Mouse (Mus musculus) kidney, embryonic 14.5 days (tissue): ENCODE results near the gene Lgr6. TPM values are rescaled to one million over a fixed set of nuclear protein-coding genes. Genes with fewer than 3 reads are reported as not detected.
A peak's percentile ranks its signal among the peaks of the same experiment; 100 is the strongest.

Source experiments
- ATAC-seq: fragments of 200-750 bp; cut with Nextera tagmentation; 2 replicates; pipeline ENCODE4 v1.8.0; 2017; ENCODE audit warnings: moderate number of reproducible peaks, mild to moderate bottlenecking, moderate TSS enrichment, moderate library complexity; ENCODE audit not compliant: low FRiP score, low TSS enrichment
- H3K27ac ChIP-seq: fragments of 300-500 bp; sonication (generic); 2 replicates; pipeline ENCODE4 v1.5.1; 2014; ENCODE audit warnings: low read depth, mild to moderate bottlenecking, low read length, moderate library complexity, mixed read lengths
- H3K27me3 ChIP-seq: fragments of 300-500 bp; sonication (generic); 2 replicates; pipeline ENCODE4 v1.6.1; 2014; ENCODE audit warnings: mild to moderate bottlenecking, low read length; ENCODE audit not compliant: control insufficient read depth, insufficient read depth
- H3K36me3 ChIP-seq: fragments of 300-500 bp; sonication (generic); 2 replicates; pipeline ENCODE4 v1.6.1; 2014; ENCODE audit warnings: low read length, mixed read lengths; ENCODE audit not compliant: control insufficient read depth, insufficient read depth
- H3K4me1 ChIP-seq: fragments of 300-500 bp; sonication (generic); 2 replicates; pipeline ENCODE4 v1.6.1; 2014; ENCODE audit warnings: low read length, mixed read lengths; ENCODE audit not compliant: control insufficient read depth, insufficient read depth
- H3K4me2 ChIP-seq: fragments of 300-500 bp; sonication (generic); replicated peaks from 2 replicates; pipeline ENCODE4 v1.6.1; 2014; ENCODE audit warnings: low read depth, mild to moderate bottlenecking, low read length
- H3K4me3 ChIP-seq: fragments of 300-500 bp; sonication (generic); 2 replicates; pipeline ENCODE4 v1.5.1; 2014; ENCODE audit warnings: mild to moderate bottlenecking, low read length
- H3K9ac ChIP-seq: fragments of 300-500 bp; sonication (generic); 2 replicates; pipeline ENCODE4 v1.6.1; 2014; ENCODE audit warnings: low read depth, mild to moderate bottlenecking, low read length, moderate library complexity
- H3K9me3 ChIP-seq: fragments of 300-500 bp; sonication (generic); 2 replicates; pipeline ENCODE4 v1.6.1; 2016; ENCODE audit warnings: low read length; ENCODE audit not compliant: control insufficient read depth
- WGBS: fragments of 180-500 bp; shearing (Covaris S2); extraction: QIAGEN DNeasy Blood & Tissue Kit; methylation state at CpG from one replicate; pipeline ENCODE4 v1.1.7; 2014; 5-methylcytosine and 5-hydroxymethylcytosine counted together
- polyA plus RNA-seq: library from polyadenylated mRNA; unstranded; fragments of >200 nt; fragmentation: Nextera tagmentation; extraction: Ambion mirVana; gene quantifications from 2 replicates; pipeline ENCODE4 v1.2.1, GENCODE M21; 2014

Gene Lgr6
- 0.66 and 0.81 TPM in 2 replicates for polyA plus RNA-seq

DNA sequence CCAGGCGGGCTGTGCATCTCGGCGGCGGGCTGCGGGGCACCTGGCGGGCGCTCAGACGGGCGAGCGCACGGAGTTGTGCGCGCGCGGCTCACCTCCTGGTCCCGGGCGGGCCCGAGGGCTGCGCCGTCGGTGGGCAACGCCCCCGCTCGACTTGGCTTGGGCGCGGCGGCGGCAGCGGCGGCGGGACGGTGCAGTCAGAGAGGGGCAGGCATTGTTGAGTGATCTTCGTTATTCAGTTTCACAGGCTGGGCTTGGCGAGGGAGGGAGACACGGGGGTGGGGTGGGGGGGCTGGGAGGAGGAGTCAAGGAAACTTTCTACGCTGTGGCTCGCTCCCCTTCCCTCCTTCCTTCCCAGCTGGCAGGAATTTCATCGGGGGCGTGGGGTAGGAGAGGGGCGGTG lies at the start of gene Lgr6:
Gene Lgr6, minus strand, starts transcription at position 153 of the 400 bp plus-strand sequence.
- H3K4me1 ChIP-seq, result 0 out of 2 replicates have a peak, but pooled peaks cover 6% of the 10 kb centered on the region
- peak within 1 kb of the TSS; percentile 41 for H3K4me3 ChIP-seq
- peak within 1 kb of the TSS; percentile 61 for H3K4me2 ChIP-seq
- H3K27me3 ChIP-seq, result peaks cover 45% of the 10 kb centered on the region
- ATAC-seq, result peak; percentile 37; the same call in 1 of the 2 replicates
- 0% methylated on average over 24 of the region's 40 CpGs for WGBS
- no peaks in the 10 kb centered on the region for H3K9me3 ChIP-seq
- peak within 1 kb of the TSS; percentile 4; the same call in 1 of the 2 replicates for H3K9ac ChIP-seq
- H3K27ac ChIP-seq, result no peak within 1 kb of the TSS
- no peaks in the 10 kb centered on the region for H3K36me3 ChIP-seq

DNA sequence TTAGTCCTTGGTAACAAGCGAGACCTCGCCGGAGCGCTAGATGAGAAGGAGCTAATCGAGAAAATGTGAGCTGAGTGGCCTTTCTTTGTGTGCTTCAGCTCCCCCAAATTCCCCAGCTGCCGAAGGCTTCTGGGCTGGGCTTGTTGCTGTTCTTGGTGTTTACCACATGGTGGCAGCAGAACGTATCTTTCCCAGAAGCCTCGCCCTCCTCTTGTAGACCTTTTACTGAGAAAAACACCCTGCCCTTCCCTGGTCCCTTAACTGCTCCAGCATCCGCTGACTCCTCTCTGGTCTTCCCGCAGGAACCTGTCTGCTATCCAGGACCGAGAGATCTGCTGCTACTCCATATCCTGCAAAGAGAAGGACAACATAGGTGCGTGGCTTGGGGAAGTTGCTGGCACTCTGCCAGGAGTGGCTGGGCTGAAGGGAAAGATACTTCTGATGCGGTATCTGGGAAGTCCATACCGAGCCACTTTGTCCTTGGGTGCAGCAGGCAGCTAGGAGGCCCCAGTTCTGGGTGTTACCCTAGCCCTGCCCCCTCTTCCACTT lies 49.4 kb upstream of the Lgr6 start:
- no peaks in the 10 kb centered on the region for H3K27me3 ChIP-seq
- H3K9ac ChIP-seq, result peak overlapping the region; percentile 44

DNA sequence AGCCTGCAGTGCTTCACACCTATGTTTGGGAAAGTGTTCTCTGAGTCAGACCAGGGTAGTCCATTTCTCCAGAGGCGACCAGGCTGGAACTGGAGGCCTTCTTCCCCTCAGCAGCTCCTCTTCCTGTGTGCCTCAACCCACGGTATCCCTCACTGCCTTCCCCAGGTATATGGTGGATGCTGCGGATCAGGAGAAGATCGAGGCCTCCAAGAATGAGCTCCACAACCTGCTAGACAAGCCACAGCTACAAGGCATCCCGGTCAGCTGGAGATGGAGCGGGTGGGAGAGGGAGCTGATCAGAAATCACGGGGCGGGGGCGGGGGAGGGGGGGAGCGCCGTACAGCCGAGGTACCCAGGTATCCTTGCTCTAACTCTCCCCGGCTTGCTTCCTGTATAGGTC lies 48.9 kb upstream of the Lgr6 start:
- ATAC-seq, result peak; percentile 41; the same call in 1 of the 2 replicates
- Histone ChIP-seq H3K9me3 (no peaks in the 10 kb centered on the region), H3K36me3 (peaks cover 19% of the 10 kb centered on the region), H3K4me1 (peaks cover 5% of the 10 kb centered on the region; the same call in 1 of the 2 replicates), H3K9ac (peak overlapping the region; percentile 44), H3K27ac (peak overlapping the region; percentile 38), H3K4me3 (peak overlapping the region; percentile 15; the same call in 1 of the 2 replicates), H3K4me2 (peak overlapping the region; percentile 49), H3K27me3 (no peaks in the 10 kb centered on the region)
- WGBS, result 20% methylated on average over 13 of the region's 13 CpGs

More for the DNA sequence above, 49.4 kb upstream of the Lgr6 start:
- WGBS, result 3% methylated on average over 14 of the region's 14 CpGs
- peaks cover 19% of the 10 kb centered on the region for H3K36me3 ChIP-seq
- peak overlapping the region; percentile 15; the same call in 1 of the 2 replicates for H3K4me3 ChIP-seq
- peak; percentile 70 for ATAC-seq
- H3K27ac ChIP-seq, result peak overlapping the region; percentile 38; the same call in 1 of the 2 replicates
- H3K4me1 ChIP-seq, result peaks cover 5% of the 10 kb centered on the region; the same call in 1 of the 2 replicates
- H3K4me2 ChIP-seq, result peak overlapping the region; percentile 49
- no peaks in the 10 kb centered on the region for H3K9me3 ChIP-seq

GRCm38 (mm10) chr1:135148996-135149395 lies 43.9 kb upstream of the Lgr6 start:
- H3K4me1 ChIP-seq, result peaks cover 12% of the 10 kb centered on the region; the same call in 1 of the 2 replicates
- H3K9ac ChIP-seq, result no peak overlapping the region
- H3K4me3 ChIP-seq, result no peak overlapping the region
- no peaks in the 10 kb centered on the region for H3K9me3 ChIP-seq
- H3K36me3 ChIP-seq, result no peaks in the 10 kb centered on the region
- 72% methylated on average over 5 of the region's 5 CpGs for WGBS
- H3K27me3 ChIP-seq, result no peaks in the 10 kb centered on the region
- ATAC-seq, result no peak
- H3K4me2 ChIP-seq, result no peak overlapping the region
- H3K27ac ChIP-seq, result no peak overlapping the region

- H3K4me2 ChIP-seq, result peak overlapping the region; percentile 84
- no peak for ATAC-seq
- 72% methylated on average over 4 of the region's 4 CpGs for WGBS
Observed at GRCm38 (mm10) chr1:135148476-135148875, 43.4 kb upstream of the Lgr6 start.

DNA sequence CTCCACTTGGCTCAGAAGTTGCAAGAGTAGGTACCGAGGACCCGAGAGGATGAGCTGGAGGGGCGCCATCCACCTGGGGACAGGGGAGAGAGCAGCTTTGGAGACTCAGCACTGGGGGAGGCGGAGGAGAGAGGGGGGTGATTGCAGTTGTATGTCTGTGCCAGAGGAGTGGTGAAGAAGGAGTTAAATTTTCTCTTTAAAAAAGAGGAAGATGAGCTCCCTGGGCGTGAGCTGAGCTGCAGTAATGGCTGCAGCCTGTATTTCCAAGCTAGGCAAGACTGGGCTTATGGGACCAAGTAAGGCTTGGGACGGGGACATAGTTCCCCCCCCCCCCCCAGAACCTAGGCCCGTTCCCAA lies 42.6 kb upstream of the Lgr6 start:
- H3K36me3 ChIP-seq, result no peaks in the 10 kb centered on the region
- no peak overlapping the region for H3K27ac ChIP-seq
- 0 out of 2 replicates have a peak, but pooled peaks cover 9% of the 10 kb centered on the region for H3K4me1 ChIP-seq
- peak overlapping the region; percentile 84 for H3K4me2 ChIP-seq
- no peaks in the 10 kb centered on the region for H3K9me3 ChIP-seq
- H3K9ac ChIP-seq, result peak overlapping the region; percentile 80
- ATAC-seq, result no peak; the same call in 1 of the 2 replicates
- 2% methylated on average over 7 of the region's 7 CpGs for WGBS
- H3K4me3 ChIP-seq, result peak overlapping the region; percentile 96
- no peaks in the 10 kb centered on the region; the same call in 1 of the 2 replicates for H3K27me3 ChIP-seq

More at GRCm38 (mm10) chr1:135148476-135148875, 43.4 kb upstream of the Lgr6 start:
- Histone ChIP-seq H3K27me3 (no peaks in the 10 kb centered on the region), H3K9ac (peak overlapping the region; percentile 80; the same call in 1 of the 2 replicates), H3K9me3 (no peaks in the 10 kb centered on the region), H3K4me1 (0 out of 2 replicates have a peak, but pooled peaks cover 9% of the 10 kb centered on the region), H3K27ac (no peak overlapping the region), H3K4me3 (peak overlapping the region; percentile 96), H3K36me3 (no peaks in the 10 kb centered on the region)

DNA sequence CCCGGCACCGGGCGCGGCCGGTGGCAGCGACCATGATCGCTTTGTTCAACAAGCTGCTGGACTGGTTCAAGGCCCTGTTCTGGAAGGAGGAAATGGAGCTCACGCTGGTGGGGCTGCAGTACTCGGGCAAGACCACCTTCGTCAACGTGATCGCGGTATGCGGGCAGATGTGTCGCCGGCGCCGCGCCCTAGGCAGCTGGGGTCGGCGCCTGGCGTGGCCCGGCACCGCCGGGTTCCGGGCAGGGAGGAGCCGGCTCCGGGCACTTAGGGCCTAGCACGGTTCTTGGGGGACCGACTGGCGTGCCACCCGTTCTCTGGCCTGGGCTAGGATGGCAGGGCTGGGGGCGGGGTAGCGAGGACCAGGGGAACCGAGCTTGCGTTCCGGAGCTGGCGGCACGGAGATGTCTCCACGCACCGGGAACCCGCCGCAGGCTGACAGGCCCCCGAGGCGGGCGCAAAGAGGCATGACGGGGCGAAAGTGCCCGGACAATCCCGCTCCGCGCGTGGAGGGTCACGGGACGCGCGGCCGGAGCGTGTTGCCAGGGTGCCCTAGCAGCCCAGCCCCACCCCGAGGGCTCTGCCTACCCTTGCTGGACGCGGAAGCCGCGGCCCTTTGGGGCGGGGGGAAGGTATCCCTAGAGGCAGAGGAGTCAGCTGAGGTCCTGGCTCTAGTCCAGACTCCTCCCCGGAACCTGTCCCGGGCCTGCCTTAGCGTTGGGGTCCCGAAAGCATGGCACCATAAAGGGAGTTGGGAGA lies 42.0 kb upstream of the Lgr6 start:
- Histone ChIP-seq H3K4me3 (peak overlapping the region; percentile 96), H3K36me3 (no peaks in the 10 kb centered on the region), H3K4me2 (peak overlapping the region; percentile 84), H3K9me3 (no peaks in the 10 kb centered on the region), H3K4me1 (0 out of 2 replicates have a peak, but pooled peaks cover 9% of the 10 kb centered on the region), H3K27me3 (no peaks in the 10 kb centered on the region; the same call in 1 of the 2 replicates), H3K27ac (peak overlapping the region; percentile 74), H3K9ac (peak overlapping the region; percentile 80)
- under 1% methylated on average over 56 of the region's 69 CpGs for WGBS
- peak; percentile 74 for ATAC-seq

- Histone ChIP-seq H3K4me3 (peak within 1 kb of the TSS; percentile 96), H3K4me1 (0 out of 2 replicates have a peak, but pooled peaks cover 9% of the 10 kb centered on the region), H3K27me3 (no peaks in the 10 kb centered on the region; the same call in 1 of the 2 replicates), H3K4me2 (peak within 1 kb of the TSS; percentile 84), H3K36me3 (no peaks in the 10 kb centered on the region), H3K9me3 (no peaks in the 10 kb centered on the region), H3K9ac (peak within 1 kb of the TSS; percentile 80), H3K27ac (peak within 1 kb of the TSS; percentile 74)
- ATAC-seq, result peak; percentile 82
- 1% methylated on average over 65 of the region's 78 CpGs for WGBS
Observed at GRCm38 (mm10) chr1:135146077-135146945, 41.2 kb upstream of the Lgr6 start, which contains the start of gene Arl8a. Arl8a (plus strand) TSS chr1:135146824.
